In genomic region chr6:5199376-5199905, GRCm38 (mm10) we compare ENCODE assay signal across 27 mouse cellular contexts. TPM values are rescaled to one million over a fixed set of nuclear protein-coding genes. Genes with fewer than 3 reads are reported as not detected.
DNase-seq lines count a peak whose midpoint lies in the region; ATAC-seq and TF ChIP-seq lines count a peak whose summit lies in the region.
"Had no signal": no experiment of that assay in that cellular context is flagged by ENCODE, and none has a peak within 500 bp of the region (broad histone marks: within the 10 kb centered on the region; RNA-seq: fewer than 3 reads in every experiment).

No protein-coding gene starts in this region.

- H3K4me3 ChIP-seq in lung, postnatal 0 days (ENCODE audit: low read depth, low read length) = no peak overlapping the region
- H3K4me3 ChIP-seq in liver, embryonic 11.5 days (ENCODE audit: low read depth, low read length) = no peak overlapping the region
- no peak overlapping the region for H3K4me3 ChIP-seq in liver, postnatal 0 days (ENCODE audit: low read depth, low read length)
- H3K4me3 ChIP-seq in forebrain, embryonic 11.5 days (ENCODE audit: low read depth, low read length) = no peak overlapping the region
- H3K4me3 ChIP-seq: embryonic facial prominence, embryonic 10.5 days; forebrain, embryonic 10.5 days; heart, adult 2 months; hindbrain, embryonic 12.5 days; limb, embryonic 15.5 days; megakaryocyte, embryonic 14.5 days had no signal

- H3K9me3 ChIP-seq in lung, postnatal 0 days (ENCODE audit: low read length) = no peaks in the 10 kb centered on the region
- no peaks in the 10 kb centered on the region for H3K9me3 ChIP-seq in liver, embryonic 11.5 days (ENCODE audit: control insufficient read depth, low read length)
- H3K9me3 ChIP-seq in liver, postnatal 0 days (ENCODE audit: low read length) = no peaks in the 10 kb centered on the region
- H3K9me3 ChIP-seq in forebrain, embryonic 11.5 days (ENCODE audit: control insufficient read depth, low read length) = no peaks in the 10 kb centered on the region
- H3K9me3 ChIP-seq: hindbrain, embryonic 12.5 days; limb, embryonic 15.5 days had no signal

- no peaks in the 10 kb centered on the region for H3K27me3 ChIP-seq in lung, postnatal 0 days (replicated peaks; ENCODE audit: insufficient read depth, low read length)
- no peaks in the 10 kb centered on the region for H3K27me3 ChIP-seq in liver, embryonic 11.5 days (replicated peaks; ENCODE audit: control insufficient read depth, insufficient read depth, low read length)
- no peaks in the 10 kb centered on the region for H3K27me3 ChIP-seq in liver, postnatal 0 days (ENCODE audit: insufficient read depth, low read length)
- no peaks in the 10 kb centered on the region for H3K27me3 ChIP-seq in forebrain, embryonic 11.5 days (ENCODE audit: control insufficient read depth, insufficient read depth, low read length)
- H3K27me3 ChIP-seq: CH12.LX; hindbrain, embryonic 12.5 days; limb, embryonic 15.5 days; Patski had no signal

- DNase-seq in lung, postnatal 0 days (ENCODE audit: low spot score) = no peak
- no peak for DNase-seq in lung, adult 18-20 months
- DNase-seq in liver, embryonic 11.5 days (ENCODE audit: low spot score) = no peak
- DNase-seq in liver, postnatal 0 days = no peak
- no peak for DNase-seq in left cerebral cortex, adult 9 months (ENCODE audit: low spot score in 2 of 2)
- DNase-seq in forebrain, embryonic 11.5 days (ENCODE audit: low spot score) = no peak
- no peak for DNase-seq in urinary bladder, postnatal 4 days (ENCODE audit: low spot score in 2 of 2)
- DNase-seq: B cell, adult 2 months; cerebellum, adult 9-10 months; heart, adult 2 months; kidney, postnatal 4 days; midbrain, embryonic 14.5 days; right cerebral cortex, postnatal 25 days; spleen, adult 18-20 months had no signal

- H3K9ac ChIP-seq in lung, postnatal 0 days (replicated peaks; ENCODE audit: low read depth) = no peak overlapping the region
- no peak overlapping the region for H3K9ac ChIP-seq in liver, embryonic 11.5 days (ENCODE audit: low read depth, low read length)
- H3K9ac ChIP-seq in liver, postnatal 0 days (replicated peaks) = no peak overlapping the region
- no peak overlapping the region for H3K9ac ChIP-seq in forebrain, embryonic 11.5 days (ENCODE audit: low read length)
- H3K9ac ChIP-seq: hindbrain, embryonic 12.5 days; limb, embryonic 15.5 days had no signal

- 77% methylated on average over 8 of the region's 8 CpGs for WGBS in lung, postnatal 0 days
- WGBS in liver, embryonic 11.5 days = 85% methylated on average over 8 of the region's 8 CpGs
- 82% methylated on average over 8 of the region's 8 CpGs for WGBS in liver, postnatal 0 days (ENCODE audit: insufficient replicate concordance)
- WGBS in forebrain, embryonic 11.5 days = 90% methylated on average over 8 of the region's 8 CpGs

- H3K4me2 ChIP-seq in lung, postnatal 0 days (replicated peaks; ENCODE audit: low read depth, low read length) = no peak overlapping the region
- H3K4me2 ChIP-seq in liver, embryonic 11.5 days = no peak overlapping the region
- H3K4me2 ChIP-seq in liver, postnatal 0 days (ENCODE audit: low read depth, low read length) = no peak overlapping the region
- H3K4me2 ChIP-seq in forebrain, embryonic 11.5 days (ENCODE audit: low read depth, low read length, severe bottlenecking) = no peak overlapping the region
- H3K4me2 ChIP-seq: hindbrain, embryonic 12.5 days; limb, embryonic 15.5 days had no signal

- no peak for TF ChIP-seq EP300 in lung, postnatal 0 days (IDR thresholded peaks at IDR 0.05)
- no peak for TF ChIP-seq EP300 in liver, postnatal 0 days (IDR thresholded peaks at IDR 0.05; ENCODE audit: low read depth)

- H3K36me3 ChIP-seq in lung, postnatal 0 days (ENCODE audit: insufficient read depth, low read length) = no peaks in the 10 kb centered on the region
- H3K36me3 ChIP-seq in liver, embryonic 11.5 days (ENCODE audit: control insufficient read depth, insufficient read depth, low read length) = no peaks in the 10 kb centered on the region
- H3K36me3 ChIP-seq in liver, postnatal 0 days (replicated peaks; ENCODE audit: insufficient read depth, low read length) = no peaks in the 10 kb centered on the region
- no peaks in the 10 kb centered on the region for H3K36me3 ChIP-seq in forebrain, embryonic 11.5 days (ENCODE audit: control insufficient read depth, insufficient read depth, low read length)
- H3K36me3 ChIP-seq: embryonic facial prominence, embryonic 10.5 days; forebrain, embryonic 10.5 days; G1E; hindbrain, embryonic 12.5 days; limb, embryonic 15.5 days had no signal

- ATAC-seq in lung, postnatal 0 days = peak; percentile 36
- ATAC-seq in liver, embryonic 11.5 days (replicated peaks; ENCODE audit: low FRiP score) = peak; percentile 57; the same call in 1 of the 2 replicates
- peak; percentile 25; the same call in 1 of the 2 replicates for ATAC-seq in liver, postnatal 0 days
- ATAC-seq in forebrain, embryonic 11.5 days (replicated peaks; ENCODE audit: low FRiP score) = no peak
- ATAC-seq: intestine, postnatal 0 days; Patski had no signal

- H3K27ac ChIP-seq in lung, postnatal 0 days (ENCODE audit: low read length) = 0 out of 2 replicates have a peak overlapping the region, but pooled peaks have one; percentile 51
- no peak overlapping the region for H3K27ac ChIP-seq in liver, embryonic 11.5 days (ENCODE audit: low read depth, low read length)
- H3K27ac ChIP-seq in liver, postnatal 0 days (ENCODE audit: low read depth) = peak overlapping the region; percentile 13; the same call in 1 of the 2 replicates
- no peak overlapping the region for H3K27ac ChIP-seq in forebrain, embryonic 11.5 days (ENCODE audit: low read depth, low read length)
- H3K27ac ChIP-seq: embryonic facial prominence, embryonic 10.5 days; forebrain, embryonic 10.5 days; heart, adult 2 months; hindbrain, embryonic 12.5 days; limb, embryonic 15.5 days had no signal

- TF ChIP-seq CTCF in lung, postnatal 0 days (IDR thresholded peaks at IDR 0.05) = no peak
- no peak for TF ChIP-seq CTCF in liver, postnatal 0 days (IDR thresholded peaks at IDR 0.05; ENCODE audit: low read depth)

- no peaks in the 10 kb centered on the region for H3K4me1 ChIP-seq in lung, postnatal 0 days (ENCODE audit: insufficient read depth, low read depth, low read length)
- H3K4me1 ChIP-seq in liver, embryonic 11.5 days (replicated peaks; ENCODE audit: control insufficient read depth, insufficient read depth, low read length) = no peaks in the 10 kb centered on the region
- peaks cover 15% of the 10 kb centered on the region for H3K4me1 ChIP-seq in liver, postnatal 0 days (ENCODE audit: insufficient read depth)
- H3K4me1 ChIP-seq in forebrain, embryonic 11.5 days (replicated peaks; ENCODE audit: control insufficient read depth, insufficient read depth, low read length) = no peaks in the 10 kb centered on the region
- H3K4me1 ChIP-seq: forebrain, embryonic 10.5 days; hindbrain, embryonic 12.5 days; limb, embryonic 15.5 days had no signal

RNA-seq across cellular contexts. Expression of gene Pon1, which starts 5.7 kb away (rescaled TPM):
- 25.0 and 40.6 TPM in 2 replicates for polyA plus RNA-seq in lung, postnatal 0 days (2015; fragmentation: Nextera tagmentation; extraction: Ambion mirVana)
- 0.75 and 1.5 TPM in 2 replicates for polyA plus RNA-seq in liver, embryonic 11.5 days (2014; fragmentation: Nextera tagmentation; extraction: Ambion mirVana)
- 503 and 548 TPM in 2 replicates for polyA plus RNA-seq in liver, postnatal 0 days (2015; fragmentation: Nextera tagmentation; extraction: Ambion mirVana)
- 0.21 TPM in 1 of 2 replicates, not detected in the other for polyA plus RNA-seq in forebrain, embryonic 11.5 days (2014; fragmentation: Nextera tagmentation; extraction: Ambion mirVana)
- polyA plus RNA-seq: embryonic facial prominence, embryonic 10.5 days; G1E; heart, embryonic 14.5 days; hindbrain, embryonic 12.5 days; intestine, postnatal 0 days; kidney, embryonic 14.5 days; midbrain, embryonic 14.5 days; neural tube, embryonic 11.5 days; Patski; thymus, postnatal 0 days had no signal

RNA-seq across cellular contexts. Expression of gene Pon3, which starts 56.6 kb away (rescaled TPM):
- 143 and 168 TPM in 2 replicates for polyA plus RNA-seq in lung, postnatal 0 days (2015; fragmentation: Nextera tagmentation; extraction: Ambion mirVana)
- 17.8 and 18.5 TPM in 2 replicates for polyA plus RNA-seq in liver, embryonic 11.5 days (2014; fragmentation: Nextera tagmentation; extraction: Ambion mirVana)
- polyA plus RNA-seq in liver, postnatal 0 days (2015; fragmentation: Nextera tagmentation; extraction: Ambion mirVana) = 43.3 and 44.4 TPM in 2 replicates
- polyA plus RNA-seq in forebrain, embryonic 11.5 days (2014; fragmentation: Nextera tagmentation; extraction: Ambion mirVana) = 4.5 and 4.8 TPM in 2 replicates

Comparison
In these comparisons a context has a peak if more than half of its experiments do, and no peak if none do; other contexts are left out.
1. H3K27ac ChIP-seq: peak in lung, postnatal 0 days (single experiment) and liver, postnatal 0 days (single experiment); none in liver, embryonic 11.5 days (single experiment) and forebrain, embryonic 11.5 days (single experiment).
2. RNA of gene Pon1, which starts 5.7 kb away (polyA plus RNA-seq): 503 to 548 TPM in liver, postnatal 0 days and 25.0 to 40.6 TPM in lung, postnatal 0 days; 0.75 to 1.5 TPM in liver, embryonic 11.5 days and 0.21 TPM in forebrain, embryonic 11.5 days; every median in the first group is over 10 times any median in the second.